Mouse (Mus musculus): ENCODE results near the gene Baz2b. TPM values are rescaled to one million over a fixed set of nuclear protein-coding genes. Genes with fewer than 3 reads are reported as not detected.

The Baz2b gene
- 10 to 100 TPM; 59.6 to 61.7 TPM for total RNA-seq (2021)
- long read RNA-seq, experiment 1, partial matches to known transcripts: 6 of 12 reads
- long read RNA-seq, experiment 1, other reads (novel, unspliced or antisense): 4 of 12 reads
- long read RNA-seq, experiment 2, partial matches to known transcripts: 2 of 11 reads
- long read RNA-seq, experiment 2, other reads (novel, unspliced or antisense): 7 of 11 reads

DNA sequence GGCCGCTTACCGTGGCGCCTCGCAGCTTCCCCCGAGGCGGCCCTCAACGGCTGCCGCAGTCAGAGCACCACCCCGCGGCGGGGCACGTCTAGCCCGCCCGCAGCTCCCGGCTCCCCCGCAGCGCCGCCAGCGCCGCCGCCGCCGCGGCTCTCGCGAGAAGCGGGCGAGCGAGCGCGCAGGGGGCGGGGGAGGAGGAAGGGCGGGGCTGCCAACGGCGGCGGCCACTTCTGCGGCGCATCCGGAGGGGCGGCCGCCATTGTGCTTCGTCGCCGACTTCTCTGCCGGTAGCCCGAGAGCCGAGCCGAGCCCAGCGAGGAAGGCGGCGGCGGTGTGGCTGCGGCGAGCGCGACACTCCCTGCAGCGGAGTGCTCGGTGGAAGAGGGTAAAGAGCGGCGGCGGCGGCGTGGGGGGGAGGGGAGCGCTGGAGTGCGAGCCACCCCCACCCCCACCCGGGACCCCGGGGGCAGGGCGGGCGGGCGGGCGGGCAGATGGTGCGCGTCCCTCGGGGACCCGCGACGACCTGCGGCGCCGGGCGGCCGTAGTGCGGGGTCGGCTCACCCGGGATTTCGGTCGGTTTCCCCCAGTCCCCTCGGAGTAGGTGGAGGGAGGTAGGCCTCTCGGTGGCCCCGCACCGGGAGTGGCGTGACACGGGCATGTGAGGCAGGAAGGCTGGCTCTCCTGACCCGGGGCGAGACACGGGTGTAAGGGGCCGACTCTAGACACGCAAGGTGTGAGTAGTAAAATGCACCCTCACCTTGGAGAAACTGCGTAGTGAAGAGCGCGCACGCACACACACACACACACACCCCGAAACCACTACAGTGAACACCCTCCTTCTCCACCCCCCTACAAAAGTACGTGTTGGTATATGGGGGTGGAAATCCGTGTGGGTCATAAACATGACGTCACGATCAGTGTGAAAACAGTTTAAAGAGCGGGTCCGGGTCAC lies at the start of gene Baz2b, which contains the start of gene March7:
Gene Baz2b, minus strand, starts transcription at position 137 of the 949 bp plus-strand sequence.
Gene March7, plus strand, starts transcription at position 185 of the 949 bp plus-strand sequence.
- peak; percentile 81 to 86 for DNase-seq (ENCODE audit: low spot score in 2 of 2)

DNA sequence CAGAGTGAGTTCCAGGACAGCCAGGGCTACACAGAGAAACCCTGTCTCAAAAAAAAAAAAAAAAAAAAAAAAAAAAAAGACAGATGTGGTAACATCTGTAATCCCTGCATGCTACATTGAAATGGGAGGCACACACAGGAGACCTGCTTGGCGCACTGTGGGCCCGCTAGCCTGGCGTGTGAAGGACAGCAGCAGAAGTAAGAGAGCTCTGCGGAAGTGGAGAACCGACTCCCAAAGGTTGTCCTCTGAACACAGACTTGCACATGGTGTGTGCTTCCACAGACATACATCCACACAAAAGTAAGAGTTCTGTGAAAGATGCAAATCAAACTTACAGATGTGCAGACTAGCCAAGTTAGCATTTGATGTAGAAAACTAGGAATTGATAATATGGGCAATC lies 49.5 kb upstream of the Baz2b start:
- DNase-seq (ENCODE audit: low spot score in 2 of 2): no peak

DNA sequence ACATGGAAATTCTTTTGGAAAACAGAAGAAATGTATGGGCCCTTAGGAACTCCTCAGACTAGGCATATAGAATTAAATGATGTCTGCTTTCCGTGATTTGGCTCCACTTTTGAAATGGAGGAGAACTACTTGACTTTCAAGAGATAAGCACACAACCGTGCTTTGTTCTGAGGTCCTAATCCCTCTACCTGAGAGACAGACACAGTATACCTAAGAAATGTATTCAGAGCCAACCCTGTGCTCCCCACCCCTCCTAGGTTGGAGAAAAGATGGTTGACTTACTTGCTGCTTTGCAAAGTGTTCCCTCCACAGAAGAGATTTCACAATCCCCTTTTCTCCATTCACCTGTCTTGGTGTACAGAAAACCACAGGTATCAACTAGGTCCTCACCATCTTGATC lies 47.1 kb upstream of the Baz2b start:
- DNase-seq (ENCODE audit: low spot score in 2 of 2): no peak

DNA sequence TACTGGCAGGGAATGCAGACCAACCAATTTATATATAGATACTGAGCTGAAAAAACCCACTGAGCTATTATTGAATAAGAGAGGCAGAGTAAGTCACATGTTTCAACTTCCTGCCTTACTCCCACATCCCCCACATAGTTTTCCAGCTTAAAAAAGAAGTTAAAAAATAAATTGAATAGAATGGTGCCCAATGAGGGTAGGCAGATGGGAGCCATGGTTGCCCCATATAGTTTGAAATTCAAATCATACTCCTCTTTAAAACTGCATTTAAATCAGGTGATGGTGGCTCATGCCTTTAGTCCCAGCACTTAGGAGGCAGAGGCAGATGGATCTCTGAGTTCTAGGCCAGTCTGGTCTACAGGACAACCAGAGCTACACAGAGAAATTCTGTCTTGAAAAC lies 43.9 kb upstream of the Baz2b start:
- DNase-seq (ENCODE audit: low spot score in 2 of 2): no peak

- no peak for DNase-seq (ENCODE audit: low spot score in 2 of 2)
Measured at GRCm38 (mm10) chr2:60252782-60253181, 43.1 kb upstream of the Baz2b start.

DNA sequence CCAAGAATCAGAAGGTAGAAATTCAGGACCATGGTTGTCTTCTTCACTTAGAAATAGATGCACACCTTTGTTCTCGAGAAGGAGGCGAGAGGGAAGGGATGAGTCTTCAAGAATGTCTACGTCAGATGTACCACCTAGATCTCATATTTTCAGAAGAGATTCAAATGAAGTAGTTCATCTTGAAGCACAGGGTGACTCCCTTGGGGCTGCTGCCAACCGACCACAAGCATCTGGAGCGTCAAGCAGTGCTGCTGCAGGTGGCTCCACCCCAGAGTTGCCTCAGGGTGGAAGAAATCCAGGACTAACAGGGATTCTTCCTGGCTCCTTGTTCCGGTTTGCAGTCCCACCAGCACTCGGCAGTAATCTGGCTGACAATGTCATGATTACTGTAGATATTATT lies 24.9 kb upstream of the Baz2b start:
- no peak for DNase-seq (ENCODE audit: low spot score in 2 of 2)

DNA sequence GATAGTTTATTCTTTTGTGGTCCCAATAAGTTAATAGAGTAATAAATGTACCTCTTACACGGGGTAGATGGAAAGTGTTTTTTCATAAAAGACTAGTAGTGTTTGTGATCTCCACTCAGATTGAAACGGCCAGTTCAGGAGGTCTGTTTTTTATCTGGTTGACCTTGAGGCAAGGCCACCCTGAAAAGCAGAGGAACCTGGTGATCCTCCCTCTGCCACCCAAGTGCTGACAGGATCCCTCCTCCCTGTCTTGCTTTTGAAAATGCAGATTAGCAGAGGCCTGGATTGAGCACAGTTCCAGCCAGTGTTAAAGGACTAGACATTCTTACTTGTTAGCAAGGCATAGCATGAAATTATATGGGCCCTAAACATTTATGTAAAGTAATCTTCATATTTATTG lies 23.5 kb upstream of the Baz2b start:
- DNase-seq (ENCODE audit: low spot score in 2 of 2): no peak

GRCm38 (mm10) chr2:60230361-60230760 lies 20.7 kb upstream of the Baz2b start:
- DNase-seq (ENCODE audit: low spot score in 2 of 2): no peak

DNA sequence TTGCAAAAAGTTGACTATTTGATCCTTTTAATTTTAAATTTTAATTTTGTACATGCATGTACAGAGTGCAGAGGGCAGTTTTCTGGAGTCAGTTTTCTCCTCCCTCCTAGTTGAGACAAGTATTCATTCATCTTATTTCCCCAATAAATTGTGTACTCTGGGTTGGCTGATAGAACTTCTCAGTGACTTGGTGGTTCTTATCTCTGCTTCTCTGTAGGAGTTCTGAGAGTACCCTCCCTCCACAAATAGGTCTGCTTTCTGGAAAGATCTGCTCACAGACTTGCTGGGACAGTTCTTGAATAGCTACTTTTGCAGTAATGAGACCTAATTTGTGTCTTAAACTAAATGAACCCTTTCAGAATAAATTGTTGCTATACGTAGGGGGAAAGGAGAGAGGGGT lies 18.8 kb upstream of the Baz2b start:
- DNase-seq (ENCODE audit: low spot score in 2 of 2): no peak

GRCm38 (mm10) chr2:60223489-60223888 lies 13.8 kb upstream of the Baz2b start:
- no peak for DNase-seq (ENCODE audit: low spot score in 2 of 2)

DNA sequence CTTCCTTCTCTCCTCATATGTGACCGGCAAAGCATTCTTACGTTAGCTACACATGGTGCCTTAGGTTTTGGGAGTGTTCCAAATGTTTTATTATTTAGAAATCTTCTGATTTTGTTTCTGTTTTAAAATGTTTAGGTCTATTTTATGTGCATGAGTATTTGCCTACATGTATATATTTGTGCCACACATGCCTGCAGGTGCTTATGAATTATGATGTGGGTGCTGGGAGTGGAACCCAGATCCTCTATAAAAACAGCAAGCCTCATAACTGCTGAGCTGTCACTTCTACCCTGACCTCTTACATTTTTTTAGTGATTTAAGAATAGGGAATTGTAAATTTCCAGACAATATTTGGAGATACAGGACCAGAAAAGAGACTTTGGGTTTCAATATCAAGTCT lies 12.3 kb upstream of the Baz2b start:
- DNase-seq (ENCODE audit: low spot score in 2 of 2): no peak

- no peak for DNase-seq (ENCODE audit: low spot score in 2 of 2)
Measured at GRCm38 (mm10) chr2:60221236-60221635, 11.6 kb upstream of the Baz2b start.

DNA sequence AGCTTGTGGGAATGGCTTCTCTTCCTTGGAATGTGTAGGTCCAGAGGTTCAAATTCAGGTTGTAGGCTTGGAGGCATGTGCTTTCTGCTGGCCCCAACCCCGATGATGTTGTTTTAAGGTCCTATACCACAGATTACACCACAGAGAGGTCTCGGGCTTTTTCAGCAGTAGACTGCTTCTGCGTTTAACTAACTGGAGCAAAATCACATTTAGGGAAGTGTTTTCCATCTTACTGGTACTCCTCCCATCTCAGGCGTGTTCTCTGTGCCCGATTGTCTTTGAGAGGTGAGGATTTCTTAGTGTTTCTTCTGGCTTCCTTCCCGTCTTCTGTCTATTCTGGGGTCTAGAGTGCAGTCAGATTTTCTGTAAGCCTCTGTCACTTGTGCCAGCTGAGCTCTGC lies 8.0 kb upstream of the Baz2b start:
- no peak for DNase-seq (ENCODE audit: low spot score in 2 of 2)

GRCm38 (mm10) chr2:60216547-60217153 lies 7.0 kb upstream of the Baz2b start:
- no peak for DNase-seq (ENCODE audit: low spot score in 2 of 2)

- no peak for DNase-seq (ENCODE audit: low spot score in 2 of 2)
Measured at GRCm38 (mm10) chr2:60214683-60215082, 5.0 kb upstream of the Baz2b start.

GRCm38 (mm10) chr2:60212488-60212887 lies 2.8 kb upstream of the Baz2b start:
- DNase-seq (ENCODE audit: low spot score in 2 of 2): no peak

- no peak for DNase-seq (ENCODE audit: low spot score in 2 of 2)
Measured at GRCm38 (mm10) chr2:60210821-60211220, 1.2 kb upstream of the Baz2b start.

GRCm38 (mm10) chr2:60209122-60209611 lies 472 bp downstream of the Baz2b start:
- DNase-seq (ENCODE audit: low spot score in 2 of 2): peak; percentile 46 to 51

DNA sequence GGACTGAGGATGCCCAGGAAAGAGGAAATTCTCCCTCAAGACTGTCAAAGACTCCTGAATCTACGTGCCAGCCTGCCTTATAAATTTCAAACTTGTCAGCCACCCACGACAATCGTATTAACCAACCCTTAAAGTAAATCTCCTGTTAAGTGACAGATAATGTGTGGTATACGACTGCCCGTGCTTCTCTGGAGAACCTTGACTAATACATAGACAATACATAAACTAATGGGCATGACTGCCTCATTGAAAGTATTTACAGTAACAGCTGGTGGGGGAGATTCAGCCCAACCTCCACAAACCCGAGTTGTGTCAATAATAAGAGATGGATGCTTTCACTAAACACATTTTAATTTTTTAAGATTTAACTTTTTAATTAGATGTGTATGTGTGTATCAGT lies 3.8 kb downstream of the Baz2b start:
- DNase-seq (ENCODE audit: low spot score in 2 of 2): no peak

GRCm38 (mm10) chr2:60204162-60204561 lies 5.5 kb downstream of the Baz2b start:
- DNase-seq (ENCODE audit: low spot score in 2 of 2): no peak

DNA sequence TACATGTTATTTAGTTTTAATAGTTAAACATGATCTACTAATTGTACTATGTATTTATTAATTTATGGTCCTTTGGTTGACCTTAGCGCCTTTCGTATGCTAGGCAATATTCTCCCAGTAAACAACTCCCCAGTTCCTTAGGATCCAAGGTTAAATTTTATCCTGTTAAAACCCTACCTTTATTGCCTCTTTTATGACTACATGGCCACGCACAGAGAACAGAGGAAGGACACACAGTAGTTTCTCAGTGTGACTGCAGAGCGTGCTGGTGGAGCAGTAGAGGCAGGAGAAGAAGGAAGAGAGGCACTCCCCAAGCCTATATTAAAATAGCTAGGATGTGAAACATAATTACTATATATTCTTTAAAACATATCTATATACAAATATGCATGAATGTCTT lies 5.9 kb downstream of the Baz2b start:
- DNase-seq (ENCODE audit: low spot score in 2 of 2): no peak
